Mouse (Mus musculus) liver, embryonic 11.5 days (tissue): ENCODE measurements around the gene Rgs2. TPM values are rescaled to one million over a fixed set of nuclear protein-coding genes. Genes with fewer than 3 reads are reported as not detected.

Experiments
- ATAC-seq: fragments of 200-750 bp; cut with Nextera tagmentation; replicated peaks from 2 replicates; pipeline ENCODE4 v1.8.0; 2017; ENCODE audit warnings: moderate number of reproducible peaks, mild to moderate bottlenecking, moderate TSS enrichment, moderate library complexity; ENCODE audit not compliant: low FRiP score
- DNase-seq: peaks from one replicate; pipeline ENCODE4 v3.0.0-alpha.2; 2017; ENCODE audit warnings: low spot score
- H3K27ac ChIP-seq: fragments of 300-500 bp; sonication (generic); 2 replicates; pipeline ENCODE4 v1.5.1; 2014; ENCODE audit warnings: mild to moderate bottlenecking, low read depth, low read length, control low read depth
- H3K27me3 ChIP-seq: fragments of 300-500 bp; sonication (generic); replicated peaks from 2 replicates; pipeline ENCODE4 v1.6.1; 2014; ENCODE audit warnings: low read length, mixed read lengths; ENCODE audit not compliant: control insufficient read depth, insufficient read depth
- H3K36me3 ChIP-seq: fragments of 300-500 bp; sonication (generic); 2 replicates; pipeline ENCODE4 v1.6.1; 2014; ENCODE audit warnings: mild to moderate bottlenecking, low read length, moderate library complexity, mixed read lengths; ENCODE audit not compliant: control insufficient read depth, insufficient read depth
- H3K4me1 ChIP-seq: fragments of 300-500 bp; sonication (generic); replicated peaks from 2 replicates; pipeline ENCODE4 v1.6.1; 2014; ENCODE audit warnings: low read length, mixed read lengths; ENCODE audit not compliant: control insufficient read depth, insufficient read depth
- H3K4me2 ChIP-seq: fragments of 300-500 bp; sonication (generic); 2 replicates; pipeline ENCODE4 v1.6.1; 2014; ENCODE audit warnings: mild to moderate bottlenecking, control low read depth, moderate library complexity
- H3K4me3 ChIP-seq: fragments of 300-500 bp; sonication (generic); 2 replicates; pipeline ENCODE4 v1.5.1; 2014; ENCODE audit warnings: low read depth, low read length, control low read depth
- H3K9ac ChIP-seq: fragments of 300-500 bp; sonication (generic); 2 replicates; pipeline ENCODE4 v1.6.1; 2014; ENCODE audit warnings: low read depth, low read length, control low read depth
- H3K9me3 ChIP-seq: fragments of 300-500 bp; sonication (generic); 2 replicates; pipeline ENCODE4 v1.6.1; 2016; ENCODE audit warnings: low read length, inconsistent platforms, mixed read lengths; ENCODE audit not compliant: control insufficient read depth
- WGBS: fragments of 180-500 bp; shearing (Covaris S2); extraction: QIAGEN DNeasy Blood & Tissue Kit; methylation state at CpG from one replicate; pipeline ENCODE4 v1.1.7; 2014; 5-methylcytosine and 5-hydroxymethylcytosine counted together
- polyA plus RNA-seq: library from polyadenylated mRNA; unstranded; fragments of >200 nt; fragmentation: Nextera tagmentation; extraction: Ambion mirVana; gene quantifications from 2 replicates; pipeline ENCODE4 v1.2.1, GENCODE M21; 2014

The Rgs2 gene
- polyA plus RNA-seq, result 12.5 and 16.7 TPM in 2 replicates

DNA sequence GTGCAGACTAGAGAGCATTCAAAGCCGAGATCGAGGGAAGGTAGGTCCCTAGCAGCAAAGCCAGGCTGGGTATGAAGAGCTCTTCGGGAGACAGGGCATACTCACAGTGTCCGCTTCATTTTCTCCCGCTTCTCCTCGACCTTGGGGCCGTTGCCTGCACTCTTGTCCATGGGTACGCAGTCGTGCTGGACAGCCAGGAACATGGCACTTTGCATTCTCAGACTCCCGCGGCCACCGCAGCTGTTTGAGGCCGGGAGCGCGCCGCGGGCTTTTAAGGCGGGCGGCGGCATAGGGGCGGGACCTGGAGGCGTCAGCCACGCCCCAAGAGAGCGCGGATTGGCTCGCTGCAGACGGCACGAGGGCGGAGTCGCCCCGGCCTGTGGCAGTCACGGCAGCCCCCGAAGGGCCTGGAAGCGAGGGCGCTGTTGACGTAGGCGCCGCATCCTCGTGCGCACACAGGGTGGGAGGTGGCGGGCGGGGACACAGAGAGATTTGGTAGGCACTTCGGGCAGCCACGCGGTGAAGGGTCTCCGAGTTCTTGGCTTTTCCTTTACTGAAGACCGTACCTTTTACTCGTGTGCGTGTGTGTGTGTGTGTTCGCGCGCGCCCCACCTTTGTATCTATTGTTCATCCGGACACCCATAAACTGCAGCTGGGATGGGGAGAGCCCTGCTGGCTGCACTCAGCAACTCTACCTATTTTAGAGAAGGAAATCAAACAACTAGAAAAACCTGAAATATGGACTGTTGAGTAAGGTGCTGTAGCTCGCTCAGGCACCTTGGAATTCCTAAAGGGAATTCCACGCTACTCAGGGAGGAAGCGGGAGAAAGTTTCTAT is at the start of gene Rgs2:
Rgs2 (minus strand) TSS at position 258 of the 837 bp plus-strand sequence.
- ATAC-seq (peak; percentile 99), DNase-seq (peak; percentile 95)
- peak within 1 kb of the TSS; percentile 93 for H3K4me2 ChIP-seq
- no peak within 1 kb of the TSS for H3K27ac ChIP-seq
- H3K27me3 ChIP-seq, result no peaks in the 10 kb centered on the region
- H3K4me1 ChIP-seq, result peaks cover 4% of the 10 kb centered on the region
- H3K36me3 ChIP-seq, result no peaks in the 10 kb centered on the region
- H3K9ac ChIP-seq, result peak within 1 kb of the TSS; percentile 77
- no peaks in the 10 kb centered on the region for H3K9me3 ChIP-seq
- under 1% methylated on average over 57 of the region's 57 CpGs for WGBS
- H3K4me3 ChIP-seq, result peak within 1 kb of the TSS; percentile 62

DNA sequence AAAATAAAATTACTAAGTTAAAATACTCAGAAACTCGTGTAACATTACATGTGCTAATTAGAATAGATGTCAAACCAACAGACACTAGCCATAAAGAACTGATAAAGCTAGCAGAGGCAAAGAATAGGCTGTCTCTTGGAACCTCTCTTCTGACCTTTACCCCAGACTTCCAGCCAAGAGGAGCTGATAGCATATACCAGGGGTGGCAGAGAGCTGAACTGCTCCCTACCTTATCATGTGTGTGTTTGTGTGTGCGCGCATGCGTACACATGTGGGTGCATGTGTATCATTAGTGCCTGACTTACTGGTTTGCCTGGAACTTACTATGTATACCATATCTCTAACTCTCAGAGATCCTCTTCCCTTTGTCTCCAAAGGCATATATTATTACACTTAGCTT is 49.4 kb upstream of the Rgs2 start:
- no peaks in the 10 kb centered on the region for H3K9me3 ChIP-seq
- no peak overlapping the region for H3K9ac ChIP-seq
- no peaks in the 10 kb centered on the region for H3K36me3 ChIP-seq
- no peak for ATAC-seq
- WGBS, result 83% methylated on average over 4 of the region's 4 CpGs
- H3K27me3 ChIP-seq, result no peaks in the 10 kb centered on the region
- H3K4me1 ChIP-seq, result no peaks in the 10 kb centered on the region
- no peak overlapping the region for H3K27ac ChIP-seq
- H3K4me2 ChIP-seq, result no peak overlapping the region
- H3K4me3 ChIP-seq, result no peak overlapping the region
- no peak for DNase-seq

DNA sequence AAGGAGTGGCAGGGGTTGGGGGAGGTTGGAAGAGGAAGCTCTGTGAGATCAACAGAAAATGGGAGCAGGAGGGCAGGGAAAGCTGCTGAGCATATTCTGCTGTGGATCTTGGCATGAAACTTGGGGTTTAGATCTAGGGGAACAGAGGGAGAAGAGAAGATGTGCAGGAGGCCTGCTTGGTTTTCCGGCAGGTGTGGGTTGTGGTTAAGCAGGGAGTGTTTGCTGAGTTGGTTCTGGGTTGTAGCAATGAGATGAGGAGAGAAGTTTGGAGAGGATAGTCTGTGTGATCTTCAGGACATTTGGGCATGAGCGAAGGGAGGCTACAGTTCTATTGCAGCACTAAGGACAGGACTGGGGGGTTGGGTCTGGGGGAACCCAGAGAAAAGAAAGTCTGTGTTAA is 37.9 kb upstream of the Rgs2 start:
- H3K4me1 ChIP-seq, result no peaks in the 10 kb centered on the region
- H3K27me3 ChIP-seq, result no peaks in the 10 kb centered on the region
- H3K36me3 ChIP-seq, result no peaks in the 10 kb centered on the region
- 80% methylated on average over 2 of the region's 2 CpGs for WGBS
- DNase-seq, result no peak
- no peak overlapping the region for H3K27ac ChIP-seq
- no peaks in the 10 kb centered on the region for H3K9me3 ChIP-seq
- no peak for ATAC-seq
- no peak overlapping the region for H3K9ac ChIP-seq
- no peak overlapping the region for H3K4me2 ChIP-seq
- no peak overlapping the region for H3K4me3 ChIP-seq

DNA sequence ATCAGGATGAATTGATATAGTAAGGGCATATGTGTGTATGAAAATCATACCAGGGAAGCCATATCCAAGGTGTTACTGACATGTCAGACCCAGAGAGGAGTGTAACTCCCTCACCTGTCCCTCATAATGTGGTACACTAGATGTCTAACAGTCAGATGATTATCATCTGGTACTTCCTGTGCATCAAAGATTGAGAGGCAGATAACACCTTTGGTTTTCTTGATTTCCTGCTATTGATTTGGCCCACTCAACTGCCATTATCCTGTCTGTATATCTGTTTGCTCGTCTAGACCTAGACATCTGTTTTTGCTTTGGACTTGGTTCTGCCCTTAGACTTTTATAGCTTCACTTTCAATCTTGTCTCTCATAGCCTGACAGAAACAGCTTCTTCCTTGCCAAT is 29.5 kb upstream of the Rgs2 start:
- H3K9me3 ChIP-seq, result no peaks in the 10 kb centered on the region
- H3K36me3 ChIP-seq, result no peaks in the 10 kb centered on the region
- DNase-seq, result no peak
- no peak overlapping the region for H3K9ac ChIP-seq
- WGBS, result 80% methylated on average over 1 of the region's 1 CpGs
- H3K4me1 ChIP-seq, result no peaks in the 10 kb centered on the region
- no peak overlapping the region for H3K4me3 ChIP-seq
- H3K27me3 ChIP-seq, result no peaks in the 10 kb centered on the region
- no peak overlapping the region for H3K4me2 ChIP-seq
- ATAC-seq, result no peak
- no peak overlapping the region for H3K27ac ChIP-seq

DNA sequence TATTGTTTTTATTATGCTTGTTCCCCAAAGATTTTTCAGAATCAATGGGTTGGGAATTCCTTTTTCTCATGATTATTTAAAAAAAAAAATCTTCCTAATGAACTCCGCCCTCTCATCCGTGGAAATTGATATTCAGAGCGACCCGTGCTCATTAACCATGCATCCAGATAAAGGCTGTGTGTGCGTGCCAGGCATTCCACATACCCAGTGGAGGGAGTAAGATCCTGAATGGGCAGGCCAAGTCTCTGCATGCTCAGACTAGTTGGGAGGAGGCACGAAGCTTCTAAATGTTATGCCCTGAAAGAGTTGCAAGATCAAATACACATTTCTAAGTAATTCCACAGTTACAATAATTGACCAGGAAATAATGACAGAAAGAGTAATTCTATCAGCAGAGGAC is 26.5 kb upstream of the Rgs2 start:
- ATAC-seq (no peak), DNase-seq (no peak)
- Histone ChIP-seq H3K27me3 (no peaks in the 10 kb centered on the region), H3K4me2 (no peak overlapping the region), H3K4me3 (no peak overlapping the region), H3K9ac (no peak overlapping the region), H3K27ac (no peak overlapping the region), H3K9me3 (no peaks in the 10 kb centered on the region), H3K36me3 (no peaks in the 10 kb centered on the region), H3K4me1 (no peaks in the 10 kb centered on the region)
- 82% methylated on average over 6 of the region's 6 CpGs for WGBS

DNA sequence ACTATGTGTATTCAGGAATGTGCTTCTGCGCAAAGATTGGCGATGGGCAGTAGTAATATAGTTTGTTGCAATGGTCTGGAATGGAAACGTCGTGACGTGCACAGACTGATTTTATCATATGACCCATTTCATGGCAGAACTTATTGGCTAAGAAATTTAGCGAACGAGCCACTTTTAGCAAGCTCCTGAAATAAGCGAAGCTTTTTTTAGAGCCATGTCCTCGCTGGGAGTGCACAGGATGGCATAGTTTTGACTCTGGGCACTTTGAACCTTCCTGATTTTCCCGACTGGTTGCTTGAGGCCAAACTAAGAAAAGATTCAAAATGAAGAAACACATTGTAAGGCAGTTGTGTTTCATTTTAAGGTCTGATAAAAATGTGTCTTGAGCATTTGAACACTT is 25.7 kb upstream of the Rgs2 start:
- no peaks in the 10 kb centered on the region for H3K36me3 ChIP-seq
- no peak for DNase-seq
- no peaks in the 10 kb centered on the region for H3K4me1 ChIP-seq
- no peak overlapping the region for H3K27ac ChIP-seq
- WGBS, result 89% methylated on average over 10 of the region's 10 CpGs
- ATAC-seq, result no peak
- no peak overlapping the region for H3K4me2 ChIP-seq
- H3K9me3 ChIP-seq, result no peaks in the 10 kb centered on the region
- no peaks in the 10 kb centered on the region for H3K27me3 ChIP-seq
- H3K9ac ChIP-seq, result no peak overlapping the region
- H3K4me3 ChIP-seq, result no peak overlapping the region

DNA sequence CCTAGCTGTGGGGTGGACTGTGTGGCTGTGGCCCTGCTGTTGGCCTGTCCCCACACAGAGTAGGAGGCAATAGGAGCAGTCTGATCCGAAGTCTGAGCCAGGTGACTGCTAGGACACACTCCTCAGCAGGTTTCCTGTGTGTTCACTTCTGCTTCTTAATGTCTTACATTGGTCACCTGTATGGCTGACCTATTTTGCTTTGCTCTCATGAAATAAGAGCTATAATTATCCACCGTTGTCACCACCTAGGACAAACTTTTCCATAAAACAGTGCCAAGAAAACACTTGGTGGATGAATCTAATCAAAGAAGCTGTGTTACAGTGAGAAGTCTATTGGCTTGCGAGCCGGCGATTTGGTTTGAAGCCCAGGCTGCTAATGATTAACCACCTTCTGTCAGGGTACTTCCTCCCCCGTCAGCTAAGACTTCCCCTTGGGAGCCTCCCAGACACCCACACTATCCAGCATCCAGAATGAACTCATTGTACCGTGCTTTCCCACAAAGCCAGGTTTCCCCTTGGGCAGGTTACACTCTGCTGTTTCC is 14.5 kb upstream of the Rgs2 start:
- WGBS, result 41% methylated on average over 7 of the region's 7 CpGs
- Histone ChIP-seq H3K4me2 (no peak overlapping the region), H3K27me3 (no peaks in the 10 kb centered on the region), H3K4me1 (no peaks in the 10 kb centered on the region), H3K9ac (no peak overlapping the region), H3K4me3 (no peak overlapping the region), H3K27ac (no peak overlapping the region), H3K9me3 (no peaks in the 10 kb centered on the region), H3K36me3 (no peaks in the 10 kb centered on the region)
- no peak for ATAC-seq
- no peak for DNase-seq

DNA sequence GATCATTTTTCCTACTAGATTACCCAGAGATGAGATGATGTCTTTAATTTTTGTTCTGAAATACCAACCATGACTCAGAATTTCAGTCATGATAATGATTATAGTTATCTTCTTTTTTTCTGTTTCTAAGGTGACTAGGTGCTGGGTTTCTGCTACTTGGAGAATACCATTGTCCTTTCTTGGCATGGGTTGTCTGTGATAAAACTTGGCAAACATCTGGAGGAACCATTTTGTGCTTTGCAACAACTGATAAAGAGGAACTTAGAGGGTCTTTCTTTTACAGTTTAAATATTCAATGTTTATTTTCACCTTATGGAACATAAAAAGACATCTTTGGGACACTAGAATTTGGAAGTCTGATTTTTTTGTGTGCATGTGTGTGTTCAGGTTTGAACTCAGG is 10.0 kb upstream of the Rgs2 start:
- Histone ChIP-seq H3K9ac (no peak overlapping the region), H3K9me3 (no peaks in the 10 kb centered on the region), H3K27ac (no peak overlapping the region), H3K36me3 (no peaks in the 10 kb centered on the region), H3K4me2 (no peak overlapping the region), H3K4me1 (no peaks in the 10 kb centered on the region), H3K27me3 (no peaks in the 10 kb centered on the region), H3K4me3 (no peak overlapping the region)
- DNase-seq, result no peak
- no peak for ATAC-seq

DNA sequence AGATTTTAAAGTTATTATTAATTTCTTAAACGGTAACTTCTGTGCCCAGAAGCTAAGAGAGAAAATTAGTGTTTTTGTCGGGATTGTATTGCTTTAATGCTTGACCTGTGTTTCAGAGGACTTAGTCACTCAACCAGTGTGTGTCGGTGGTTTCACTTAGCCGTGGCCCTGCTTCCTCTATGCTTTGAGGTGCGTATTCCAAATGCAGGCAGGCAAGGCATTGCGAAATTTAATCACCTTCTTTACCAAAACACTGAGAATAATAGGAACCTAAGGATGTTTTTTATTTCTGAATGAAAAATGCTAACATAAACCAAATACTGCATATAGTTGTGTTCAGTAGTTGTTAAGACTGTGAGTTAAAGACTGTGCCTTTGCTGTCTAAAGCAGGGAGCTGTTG is 3.4 kb upstream of the Rgs2 start:
- no peak overlapping the region for H3K4me2 ChIP-seq
- no peaks in the 10 kb centered on the region for H3K9me3 ChIP-seq
- ATAC-seq (no peak), DNase-seq (no peak)
- no peak overlapping the region for H3K4me3 ChIP-seq
- H3K27ac ChIP-seq, result no peak overlapping the region
- WGBS, result 58% methylated on average over 6 of the region's 6 CpGs
- H3K9ac ChIP-seq, result no peak overlapping the region
- no peaks in the 10 kb centered on the region for H3K27me3 ChIP-seq
- no peaks in the 10 kb centered on the region for H3K36me3 ChIP-seq
- peaks cover 4% of the 10 kb centered on the region for H3K4me1 ChIP-seq
